Mouse (Mus musculus) gastrocnemius, postnatal 25 days (tissue): Measurements from ENCODE around the gene Fabp2. TPM values are rescaled to one million over a fixed set of nuclear protein-coding genes. Genes with fewer than 3 reads are reported as not detected.
"Not testable (repeated sequence)": the region's sequence is repeated elsewhere in the genome, so short reads cannot be mapped to it uniquely, and the experiment has no call there.

Experiments
- DNase-seq: peaks from one replicate; pipeline ENCODE4 v3.0.0; 2022
- total RNA-seq, 2 experiments: library from RNA; stranded (reverse); gene quantifications; 1 replicate in 1 of 2; 2 replicates in 1 of 2; pipeline ENCODE4 v1.2.3; 2021

Gene Fabp2
- total RNA-seq, 2 experiments from 2014 or later: not detected

DNA sequence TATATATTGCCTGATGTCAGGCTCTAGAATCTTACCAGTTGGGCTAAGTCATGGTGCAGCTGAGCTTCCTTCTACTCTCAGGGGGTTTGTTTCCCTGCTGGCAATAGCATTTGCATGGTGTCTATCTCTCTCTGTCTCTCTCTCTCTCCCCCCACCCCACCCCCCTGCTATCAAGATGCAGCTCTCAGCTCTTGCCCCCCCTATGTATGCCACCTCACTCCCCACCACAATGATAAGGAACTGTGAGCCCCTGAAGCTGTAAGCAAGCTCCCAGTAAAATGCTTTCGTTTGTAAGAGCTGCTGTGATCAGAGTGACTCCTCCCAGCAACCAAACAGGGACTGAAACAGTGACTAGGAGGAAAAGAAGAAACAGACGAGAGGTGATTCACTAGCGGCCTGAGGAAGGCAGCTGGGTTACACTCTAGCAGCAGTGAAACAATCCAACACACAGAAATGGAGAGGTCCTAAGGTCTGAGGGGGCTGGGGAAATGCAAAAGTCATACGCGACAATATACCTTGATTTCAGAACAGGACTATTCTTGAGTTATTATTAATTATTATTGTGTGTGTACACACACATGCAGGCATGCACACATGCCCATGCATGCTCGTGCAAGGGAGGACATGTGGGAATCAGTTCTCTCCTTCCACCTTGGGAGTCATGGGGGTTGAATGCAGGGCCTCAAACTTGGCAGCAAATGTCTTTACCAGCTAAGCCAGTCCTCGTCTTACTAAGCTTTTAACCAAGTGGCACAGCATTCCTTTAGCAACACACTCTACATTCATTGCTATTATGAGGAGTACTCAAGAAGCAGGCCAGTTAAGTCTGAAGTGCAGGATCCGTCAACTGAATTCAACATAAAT lies 25.9 kb downstream of the Fabp2 start:
- DNase-seq: no peak

DNA sequence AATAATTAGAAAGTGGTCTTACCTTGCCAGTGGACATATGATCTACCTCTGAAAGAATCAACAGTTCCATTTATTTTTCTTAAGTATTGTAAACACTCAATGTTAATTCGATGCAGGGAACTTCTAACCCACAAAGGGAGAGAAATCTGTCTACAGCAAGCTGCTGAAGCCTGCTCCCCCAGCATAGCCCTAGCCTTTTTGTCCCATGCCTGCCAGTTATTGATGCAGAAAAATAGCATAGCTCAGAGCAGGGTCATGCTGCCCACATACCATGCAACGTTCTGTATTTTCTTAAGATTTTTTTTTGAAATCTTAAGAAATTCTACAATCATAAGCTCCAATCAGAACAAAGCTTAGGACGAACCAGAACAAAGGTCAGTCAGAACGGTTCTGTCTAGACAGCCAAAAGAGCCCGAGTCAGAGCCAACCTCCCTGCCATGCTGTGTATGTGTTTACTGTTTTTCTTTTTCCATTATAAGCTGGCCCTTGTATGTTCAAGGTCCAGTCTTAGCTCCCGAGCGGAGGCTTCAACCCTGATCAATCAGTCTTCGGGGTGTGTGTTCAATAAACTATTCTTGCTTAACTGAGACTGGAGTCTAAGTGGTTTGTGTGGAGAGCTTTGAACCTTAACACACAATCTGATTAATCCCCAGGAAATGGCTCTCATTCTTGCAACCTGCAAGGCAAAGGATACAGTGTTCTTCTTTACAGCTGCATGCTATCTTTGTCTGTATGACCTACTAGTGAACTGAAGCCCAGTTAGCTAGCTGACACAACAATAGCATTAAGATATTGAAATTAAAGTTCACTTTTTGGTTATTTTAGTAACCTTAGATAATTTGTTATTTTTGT lies 27.0 kb downstream of the Fabp2 start:
- no peak for DNase-seq

DNA sequence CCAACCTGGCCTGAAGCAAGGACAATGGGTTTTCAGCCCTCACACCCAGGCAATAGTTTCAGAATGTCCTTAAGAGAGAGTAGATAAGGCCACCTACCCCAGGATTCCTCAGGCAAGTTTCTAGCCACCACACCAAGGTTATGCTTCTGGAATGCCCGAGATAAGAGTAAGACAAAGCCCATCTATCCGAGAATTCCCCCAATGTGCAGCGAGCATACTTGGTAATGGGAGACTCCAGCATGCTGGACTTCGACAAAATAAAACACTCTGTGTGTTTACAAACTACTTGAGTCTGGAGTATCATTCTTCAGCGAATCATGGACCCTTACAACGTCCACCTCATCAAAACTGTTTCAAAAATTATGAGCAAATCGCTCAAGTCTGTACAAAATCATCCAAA lies 28.3 kb downstream of the Fabp2 start:
- no peak for DNase-seq

DNA sequence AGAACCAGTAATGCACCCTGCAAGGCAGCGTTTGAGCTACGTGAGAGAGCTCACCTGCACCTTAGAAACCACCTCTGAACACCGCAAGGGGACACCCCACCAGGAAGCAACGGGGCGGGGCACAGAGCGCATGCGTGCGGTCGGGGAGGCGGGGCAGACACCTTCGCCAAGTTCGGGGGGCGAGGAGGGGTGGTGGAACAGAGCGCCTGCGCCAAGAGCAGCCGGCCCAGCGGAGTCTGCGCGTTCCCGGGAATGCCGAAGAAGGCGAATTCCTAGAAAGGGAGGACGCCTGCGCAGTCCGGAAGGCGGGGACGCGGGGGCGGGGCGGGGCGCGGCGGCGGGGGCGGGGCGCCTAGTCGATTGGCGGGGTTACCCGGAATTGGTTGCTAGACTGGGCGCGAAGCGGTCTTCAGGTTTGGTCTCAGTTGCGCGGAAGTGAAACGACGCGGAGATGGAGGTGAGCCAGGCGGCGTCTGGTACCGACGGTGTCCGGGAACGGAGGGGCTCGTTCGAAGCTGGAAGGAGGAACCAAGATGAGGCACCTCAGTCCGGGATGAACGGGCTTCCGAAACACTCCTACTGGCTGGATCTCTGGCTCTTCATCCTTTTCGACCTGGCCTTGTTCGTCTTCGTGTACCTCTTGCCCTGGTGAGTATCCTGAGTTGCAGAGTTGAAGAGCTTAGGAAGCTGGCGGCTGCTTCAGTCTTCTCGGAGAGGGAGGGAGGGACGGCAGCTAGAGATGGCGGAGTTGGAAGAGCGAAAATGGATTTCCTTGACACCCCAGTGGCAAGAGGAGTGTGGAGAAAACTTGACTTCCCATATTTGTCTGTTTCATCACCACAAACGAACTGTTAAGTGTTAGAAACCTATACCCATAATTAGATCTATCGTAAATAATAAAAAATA lies 29.4 kb downstream of the Fabp2 start, which contains the start of gene 1810037I17Rik:
Gene 1810037I17Rik, plus strand, starts transcription at position 195 of the 906 bp plus-strand sequence.
- peak; percentile 96 for DNase-seq

DNA sequence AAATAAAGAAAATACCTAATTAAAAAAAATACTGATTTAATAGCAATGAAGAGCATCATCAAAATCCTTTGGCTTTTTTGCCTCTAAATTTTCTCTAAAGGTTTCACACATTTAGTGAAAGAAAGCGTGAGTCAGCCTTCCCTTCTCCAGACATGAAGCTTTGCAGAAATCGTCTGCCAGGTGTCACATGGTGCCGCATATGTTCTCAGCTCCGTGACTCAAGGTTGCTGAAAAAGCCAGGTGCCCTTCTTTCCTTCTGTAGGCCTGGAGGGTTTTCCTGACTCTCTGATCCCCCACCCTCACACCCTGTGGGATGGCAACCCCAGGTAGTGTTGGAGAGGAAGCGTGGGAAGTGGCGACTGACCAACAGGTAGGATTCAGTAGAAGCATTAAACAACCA lies 34.9 kb downstream of the Fabp2 start:
- no peak for DNase-seq

DNA sequence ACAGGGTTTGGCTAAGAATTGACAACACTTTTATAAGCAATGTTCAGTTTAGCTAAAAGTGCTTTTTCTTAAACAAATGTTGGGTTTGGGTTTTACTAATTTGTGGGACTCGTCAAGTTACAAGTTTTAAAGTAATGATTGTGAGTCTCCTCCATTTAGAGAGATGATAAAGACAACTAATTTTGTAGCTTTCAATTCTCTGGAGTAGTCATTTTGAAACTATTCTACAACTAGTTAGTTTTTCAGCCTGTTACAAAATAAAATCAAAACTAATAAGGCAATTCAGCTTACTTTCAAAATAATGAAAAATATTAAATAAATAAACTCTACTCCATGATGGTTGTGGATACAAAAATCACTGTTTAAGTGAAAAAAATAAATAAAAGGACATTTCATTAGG lies 37.6 kb downstream of the Fabp2 start:
- no peak for DNase-seq

DNA sequence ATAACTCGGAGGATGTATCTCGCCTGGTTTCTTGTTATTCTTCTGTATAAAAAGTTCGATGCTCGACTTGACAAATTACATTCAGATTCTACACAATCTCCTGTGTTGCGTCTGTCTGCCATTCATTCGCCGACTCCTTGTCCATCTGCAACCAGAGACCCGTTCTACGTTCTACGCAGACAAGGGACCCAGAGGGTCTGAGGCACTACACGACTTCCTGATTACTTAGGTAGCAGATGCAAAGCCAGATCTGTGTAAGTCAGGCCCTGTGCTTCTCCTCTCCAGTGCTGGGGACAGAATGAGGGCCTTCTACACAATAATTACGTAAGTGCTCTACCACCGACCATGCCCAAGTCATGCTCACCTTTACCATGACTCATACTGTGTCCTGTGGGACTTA lies 42.3 kb downstream of the Fabp2 start:
- DNase-seq: not testable (repeated sequence)

DNA sequence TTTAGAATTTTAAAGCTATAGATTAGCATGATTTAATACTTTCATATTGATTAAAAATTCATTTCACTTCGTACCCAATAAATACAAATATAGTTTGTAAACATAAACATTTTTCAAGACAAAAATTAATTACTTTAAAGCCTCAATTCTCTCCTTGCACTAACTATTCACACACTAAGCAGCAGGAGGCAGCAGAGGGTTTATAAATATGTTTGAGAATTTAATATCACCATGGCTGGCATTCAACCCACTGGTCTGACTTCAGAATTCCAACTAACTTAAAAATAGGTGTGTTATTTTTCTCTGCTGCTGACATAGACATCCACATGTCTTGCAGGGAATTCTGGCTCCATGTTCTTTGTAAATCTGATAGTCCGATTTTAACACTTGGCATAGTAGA lies 44.3 kb downstream of the Fabp2 start:
- DNase-seq: peak; percentile 26

DNA sequence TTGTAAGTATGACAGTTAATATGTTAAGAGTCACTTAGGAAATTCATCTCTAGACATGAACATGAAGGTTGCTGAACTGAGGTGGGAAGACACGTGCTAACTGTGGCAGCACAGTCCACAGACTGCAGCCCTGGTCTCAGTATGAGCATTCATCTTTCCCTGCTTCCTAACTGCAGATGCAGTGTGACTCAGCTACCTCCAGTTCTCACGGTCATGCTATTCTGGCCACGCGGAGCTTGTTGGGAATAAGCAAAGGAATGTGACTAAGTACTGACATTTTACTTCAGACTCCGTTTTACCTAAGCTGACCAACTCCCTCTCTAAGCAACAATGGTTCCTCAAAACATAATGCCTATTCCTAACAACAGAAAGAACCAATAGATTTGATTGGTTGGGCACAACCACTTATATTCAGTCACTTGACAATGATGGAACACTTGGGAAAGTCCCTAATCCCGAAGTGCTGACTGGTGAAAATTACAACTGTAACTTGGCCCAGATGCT lies 48.6 kb downstream of the Fabp2 start:
- DNase-seq: no peak

Other genes starting within 250 kb of the Fabp2 start
- 1 to 10 TPM; 2.3 to 3.0 TPM for gene Pde5a, start 166.1 kb upstream of the Fabp2 start, total RNA-seq
- gene Gm10959, start 24.3 kb downstream of the Fabp2 start, total RNA-seq: not detected
- 10 to 100 TPM; 25.2 to 28.3 TPM for gene 1810037I17Rik, start 29.1 kb downstream of the Fabp2 start, total RNA-seq
- 10 to 100 TPM in 1 of 2 experiments, 1 to 10 TPM in 1; 8.6 to 10.9 TPM for gene Usp53, start 89.4 kb downstream of the Fabp2 start, total RNA-seq
- 100 to 1,000 TPM; 318 to 503 TPM for gene Myoz2, start 139.9 kb downstream of the Fabp2 start, total RNA-seq